Comparison of ENCODE assay signal across 8 mouse cellular contexts in the genomic region with DNA sequence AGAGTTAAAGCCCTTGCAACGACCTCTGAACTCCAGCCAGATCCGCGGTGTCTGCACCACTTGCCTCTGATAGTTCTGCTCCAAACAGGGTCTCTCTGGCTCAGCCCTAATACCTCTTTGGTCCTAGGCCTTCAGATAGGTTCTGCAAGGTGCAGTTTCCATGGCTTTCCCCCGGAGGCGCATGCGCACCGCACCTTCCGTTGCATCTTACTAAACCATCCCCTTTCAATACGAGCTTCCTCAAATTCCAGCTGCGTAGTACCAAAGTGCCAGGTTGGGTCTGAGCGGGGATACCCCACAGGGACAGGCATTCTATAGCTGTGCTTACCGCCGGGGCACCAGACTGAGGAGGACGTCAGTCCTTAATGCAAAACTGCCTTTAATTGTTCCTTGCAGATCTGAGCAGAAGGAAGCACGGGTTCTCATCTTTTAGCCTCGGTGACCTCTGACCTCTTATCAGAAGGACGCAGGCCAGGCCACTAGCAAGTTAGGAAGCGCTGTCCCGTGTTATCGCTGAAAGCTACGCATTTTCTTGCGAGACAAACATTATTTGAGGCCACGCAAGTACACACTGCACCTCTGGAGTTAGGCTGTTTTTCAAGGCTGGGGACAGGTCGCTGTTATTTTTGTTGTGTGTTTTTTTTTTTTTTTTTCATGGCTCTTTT.
A peak's percentile ranks its signal among the peaks of the same experiment; 100 is the strongest.
DNase-seq lines count a peak whose midpoint lies in the region; ATAC-seq and TF ChIP-seq lines count a peak whose summit lies in the region.

No protein-coding gene starts in this region.

- H3K4me3 ChIP-seq in layer of hippocampus, adult 2 months, result peak overlapping the region; percentile 23; the same call in 1 of the 2 replicates
- H3K4me3 ChIP-seq in embryonic facial prominence, embryonic 13.5 days, result 0 out of 2 replicates have a peak overlapping the region, but pooled peaks have one; percentile 7
- no peak overlapping the region for H3K4me3 ChIP-seq in limb, embryonic 11.5 days (ENCODE audit: low read depth, low read length)

- H3K9ac ChIP-seq in embryonic facial prominence, embryonic 13.5 days, result no peak overlapping the region
- no peak overlapping the region for H3K9ac ChIP-seq in limb, embryonic 11.5 days (ENCODE audit: low read length)

- H3K4me1 ChIP-seq in embryonic facial prominence, embryonic 13.5 days, result peaks cover 40% of the 10 kb centered on the region
- H3K4me1 ChIP-seq in limb, embryonic 11.5 days (ENCODE audit: control insufficient read depth, insufficient read depth, low read length), result 0 out of 2 replicates have a peak, but pooled peaks cover 4% of the 10 kb centered on the region

- H3K27ac ChIP-seq in layer of hippocampus, adult 2 months, result peak overlapping the region; percentile 68
- no peak overlapping the region for H3K27ac ChIP-seq in embryonic facial prominence, embryonic 13.5 days
- no peak overlapping the region for H3K27ac ChIP-seq in limb, embryonic 11.5 days (replicated peaks; ENCODE audit: low read depth, low read length)

- no peaks in the 10 kb centered on the region for H3K36me3 ChIP-seq in embryonic facial prominence, embryonic 13.5 days
- H3K36me3 ChIP-seq in limb, embryonic 11.5 days (ENCODE audit: control insufficient read depth, insufficient read depth, low read length), result no peaks in the 10 kb centered on the region

- H3K4me2 ChIP-seq in embryonic facial prominence, embryonic 13.5 days, result peak overlapping the region; percentile 46
- H3K4me2 ChIP-seq in limb, embryonic 11.5 days (ENCODE audit: low read depth, severe bottlenecking), result peak overlapping the region; percentile 12; the same call in 1 of the 2 replicates

- peaks cover 43% of the 10 kb centered on the region for H3K27me3 ChIP-seq in embryonic facial prominence, embryonic 13.5 days
- H3K27me3 ChIP-seq in limb, embryonic 11.5 days (ENCODE audit: control insufficient read depth, insufficient read depth, low read length), result peaks cover 12% of the 10 kb centered on the region; the same call in 1 of the 2 replicates

- TF ChIP-seq CTCF in layer of hippocampus, adult 2 months (conservative IDR thresholded peaks at IDR 0.05), result peak; percentile 62

- no peak for ATAC-seq in embryonic facial prominence, embryonic 13.5 days (ENCODE audit: insufficient number of reproducible peaks, insufficient read depth, low FRiP score, low TSS enrichment, low read depth)
- ATAC-seq in limb, embryonic 11.5 days (ENCODE audit: insufficient number of reproducible peaks, low FRiP score, low TSS enrichment, low read depth), result no peak
- no peak for ATAC-seq in activated CD4-positive, CD25-positive, alpha-beta regulatory T cell, adult 4 months

- peak; percentile 45 to 54 for DNase-seq in layer of hippocampus, adult 2 months (ENCODE audit: low spot score in 2 of 2)
- no peak for DNase-seq in layer of hippocampus, postnatal 25 days (ENCODE audit: extremely low spot score in 1 of 2, low spot score in 1 of 2)
- peak; percentile 49 for DNase-seq in limb, embryonic 11.5 days (ENCODE audit: low spot score)
- peak; percentile 54 for DNase-seq in right cerebral cortex, postnatal 14 days
- DNase-seq in spleen, postnatal 14 days (ENCODE audit: low spot score in 2 of 2), result no peak
- no peak for DNase-seq in adrenal gland, adult 8-10 months

- 9% methylated on average over 24 of the region's 24 CpGs for WGBS in embryonic facial prominence, embryonic 13.5 days
- WGBS in limb, embryonic 11.5 days, result 13% methylated on average over 24 of the region's 24 CpGs

- H3K9me3 ChIP-seq in embryonic facial prominence, embryonic 13.5 days, result no peaks in the 10 kb centered on the region
- no peaks in the 10 kb centered on the region for H3K9me3 ChIP-seq in limb, embryonic 11.5 days (ENCODE audit: control insufficient read depth, low read length)

Comparison
In these comparisons a context has a peak if more than half of its experiments do, and no peak if none do; other contexts are left out.
1. DNase-seq: peak in layer of hippocampus, adult 2 months (2 of 2), limb, embryonic 11.5 days (single experiment) and right cerebral cortex, postnatal 14 days (single experiment); none in layer of hippocampus, postnatal 25 days (0 of 2), spleen, postnatal 14 days (0 of 2) and adrenal gland, adult 8-10 months (single experiment).